16 mouse cellular contexts compared by ENCODE assay signal in the genomic region with DNA sequence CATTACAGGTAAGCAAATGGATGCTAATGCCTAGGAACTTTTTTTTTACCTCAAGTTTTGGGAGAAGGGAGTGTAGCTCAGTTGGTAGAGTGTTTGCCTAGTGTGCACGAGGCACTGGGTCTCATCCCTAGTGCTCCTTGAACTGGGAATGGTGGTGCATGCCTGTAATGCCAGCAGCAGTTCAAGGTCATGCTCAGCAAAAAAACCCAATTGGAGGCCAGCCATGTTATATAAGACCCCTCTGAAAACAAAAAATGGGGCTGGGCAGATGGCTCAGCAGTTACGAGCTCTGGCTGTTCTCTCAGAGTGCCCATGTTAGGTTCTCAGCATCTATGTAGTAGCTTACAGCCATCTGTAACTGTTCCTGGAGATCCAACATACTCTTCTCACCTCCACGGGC.
"Had no signal": no experiment of that assay in that cellular context is flagged by ENCODE, and none has a peak within 500 bp of the region (broad histone marks: within the 10 kb centered on the region; RNA-seq: fewer than 3 reads in every experiment).

No protein-coding gene starts in this region.

- DNase-seq: heart, postnatal 10 days; heart, postnatal 14 days; heart, postnatal 36 days; heart, postnatal 4 days; kidney, adult 11 months; kidney, adult 18-20 months; kidney, adult 2 months; kidney, adult 8-10 months; kidney, adult 9 months; kidney, postnatal 10 days; kidney, postnatal 14 days; kidney, postnatal 25 days; kidney, postnatal 36 days; kidney, postnatal 4 days; layer of hippocampus, adult 9-11 months; layer of hippocampus, postnatal 36 days had no signal
